Mouse (Mus musculus) limb, embryonic 11.5 days (tissue): ENCODE measurements at regions not wholly inside any gene's neighbourhood (a gene's known extent, or its start where the extent isn't known, plus 50 kb on each side); places are given as distances from the start of the nearest gene placed in this dataset.

Experiments used
- ATAC-seq: fragments of 200-750 bp; cut with Nextera tagmentation; 2 replicates; pipeline ENCODE4 v1.8.0; 2017; ENCODE audit warnings: low read depth; ENCODE audit not compliant: insufficient number of reproducible peaks, low FRiP score, low TSS enrichment
- DNase-seq: peaks from one replicate; pipeline ENCODE4 v3.0.0-alpha.2; 2015; ENCODE audit warnings: low spot score
- H3K27ac ChIP-seq: fragments of 300-500 bp; sonication (generic); replicated peaks from 2 replicates; pipeline ENCODE4 v1.5.1; 2014; ENCODE audit warnings: low read depth, mild to moderate bottlenecking, low read length
- H3K27me3 ChIP-seq: fragments of 300-500 bp; sonication (generic); 2 replicates; pipeline ENCODE4 v1.6.1; 2014; ENCODE audit warnings: mild to moderate bottlenecking, low read length, mixed read lengths; ENCODE audit not compliant: control insufficient read depth, insufficient read depth
- H3K36me3 ChIP-seq: fragments of 300-500 bp; sonication (generic); 2 replicates; pipeline ENCODE4 v1.6.1; 2014; ENCODE audit warnings: mild to moderate bottlenecking, low read length, moderate library complexity, mixed read lengths; ENCODE audit not compliant: control insufficient read depth, insufficient read depth
- H3K4me1 ChIP-seq: fragments of 300-500 bp; sonication (generic); 2 replicates; pipeline ENCODE4 v1.6.1; 2014; ENCODE audit warnings: low read length, mixed read lengths; ENCODE audit not compliant: control insufficient read depth, insufficient read depth
- H3K4me2 ChIP-seq: fragments of 300-500 bp; sonication (generic); 2 replicates; pipeline ENCODE4 v1.6.1; 2014; ENCODE audit warnings: low read depth, mild to moderate bottlenecking, moderate library complexity; ENCODE audit not compliant: severe bottlenecking
- H3K4me3 ChIP-seq: fragments of 300-500 bp; sonication (generic); 2 replicates; pipeline ENCODE4 v1.5.1; 2014; ENCODE audit warnings: low read depth, low read length
- H3K9ac ChIP-seq: fragments of 300-500 bp; sonication (generic); 2 replicates; pipeline ENCODE4 v1.6.1; 2014; ENCODE audit warnings: mild to moderate bottlenecking, low read length
- H3K9me3 ChIP-seq: fragments of 300-500 bp; sonication (generic); 2 replicates; pipeline ENCODE4 v1.6.1; 2016; ENCODE audit warnings: low read length; ENCODE audit not compliant: control insufficient read depth
- WGBS: fragments of 180-500 bp; shearing (Covaris S2); extraction: QIAGEN DNeasy Blood & Tissue Kit; methylation state at CpG from one replicate; pipeline ENCODE4 v1.1.7; 2014; 5-methylcytosine and 5-hydroxymethylcytosine counted together

DNA sequence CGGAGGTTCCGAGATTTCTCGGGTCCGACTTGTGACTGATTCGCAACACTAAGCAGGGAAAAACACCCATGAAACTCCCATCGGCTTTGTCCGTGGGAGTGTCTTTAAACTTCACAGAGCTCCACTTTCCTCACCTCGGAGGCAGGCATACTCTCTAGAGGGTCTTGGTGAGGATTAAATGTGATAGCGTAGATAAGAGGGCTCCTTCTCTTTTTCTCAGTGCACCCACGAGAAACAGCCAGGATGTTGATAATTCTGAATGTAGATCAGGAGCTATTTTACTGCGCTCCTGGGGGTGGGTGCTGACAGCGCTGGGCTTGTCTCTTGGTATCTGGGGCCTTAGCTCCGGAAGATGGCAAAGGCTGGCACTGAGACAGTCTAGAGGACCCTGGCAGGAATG is 160.9 kb downstream of the Phlda1 start:
- no peak overlapping the region for H3K4me2 ChIP-seq
- no peak overlapping the region for H3K9ac ChIP-seq
- 90% methylated on average over 13 of the region's 13 CpGs for WGBS
- no peaks in the 10 kb centered on the region for H3K27me3 ChIP-seq
- ATAC-seq (no peak), DNase-seq (no peak)
- no peak overlapping the region for H3K4me3 ChIP-seq
- H3K27ac ChIP-seq, result no peak overlapping the region
- no peaks in the 10 kb centered on the region for H3K36me3 ChIP-seq
- no peaks in the 10 kb centered on the region for H3K9me3 ChIP-seq
- peaks cover 6% of the 10 kb centered on the region; the same call in 1 of the 2 replicates for H3K4me1 ChIP-seq

DNA sequence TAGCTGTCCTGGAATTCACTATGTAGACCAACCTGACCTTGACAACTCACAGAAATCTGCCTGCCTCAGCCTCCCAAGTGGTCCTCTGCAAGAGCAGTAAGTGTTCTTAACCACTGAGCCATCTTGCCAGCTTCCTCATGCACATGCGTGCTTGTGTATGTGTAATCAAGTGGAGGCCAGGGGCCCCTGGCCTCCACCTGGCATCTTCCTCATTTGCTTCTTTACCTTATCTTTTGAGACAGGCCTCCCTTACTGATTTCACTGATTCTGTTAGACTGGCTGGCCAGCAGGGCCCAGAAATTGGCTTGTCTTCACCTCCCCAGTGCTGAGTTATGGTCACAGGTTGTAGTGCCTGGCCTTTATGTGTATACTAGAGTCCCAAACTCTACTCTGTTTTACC is 162.6 kb downstream of the Phlda1 start:
- Histone ChIP-seq H3K4me3 (no peak overlapping the region), H3K9me3 (no peaks in the 10 kb centered on the region), H3K27me3 (no peaks in the 10 kb centered on the region), H3K9ac (no peak overlapping the region), H3K4me1 (peaks cover 7% of the 10 kb centered on the region; the same call in 1 of the 2 replicates), H3K36me3 (no peaks in the 10 kb centered on the region), H3K27ac (no peak overlapping the region), H3K4me2 (no peak overlapping the region)
- 97% methylated on average over 1 of the region's 1 CpGs for WGBS
- DNase-seq, result no peak
- no peak for ATAC-seq

DNA sequence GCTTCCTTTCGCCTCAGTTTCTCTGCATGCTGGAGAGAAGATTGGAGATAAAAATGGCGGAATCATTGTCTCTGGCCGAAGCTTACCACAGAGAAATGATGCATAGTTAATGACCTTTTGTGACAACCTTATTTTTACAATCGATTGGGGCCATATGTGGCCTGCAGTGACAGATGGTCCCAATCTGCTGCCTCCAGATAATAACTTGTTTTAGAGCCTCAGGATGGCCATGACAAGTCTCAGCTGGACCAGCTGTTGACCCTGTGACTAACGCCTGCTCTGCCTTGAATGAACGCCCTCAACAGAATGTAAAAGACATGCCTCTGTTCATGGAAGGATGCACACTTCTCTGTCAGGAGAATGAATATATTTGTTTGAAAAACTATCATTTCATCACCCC is 163.6 kb downstream of the Phlda1 start:
- Histone ChIP-seq H3K36me3 (no peaks in the 10 kb centered on the region), H3K27me3 (no peaks in the 10 kb centered on the region), H3K9ac (no peak overlapping the region), H3K4me3 (no peak overlapping the region), H3K27ac (no peak overlapping the region), H3K9me3 (no peaks in the 10 kb centered on the region), H3K4me1 (peaks cover 13% of the 10 kb centered on the region; the same call in 1 of the 2 replicates), H3K4me2 (no peak overlapping the region)
- DNase-seq, result no peak
- 27% methylated on average over 6 of the region's 6 CpGs for WGBS
- no peak for ATAC-seq

- H3K4me1 ChIP-seq, result peaks cover 13% of the 10 kb centered on the region; the same call in 1 of the 2 replicates
- 92% methylated on average over 14 of the region's 14 CpGs for WGBS
- no peak for DNase-seq
Measured at GRCm38 (mm10) chr10:111670666-111671065, 164.6 kb downstream of the Phlda1 start.

GRCm38 (mm10) chr10:111672454-111673316 is 166.6 kb downstream of the Phlda1 start:
- Histone ChIP-seq H3K9ac (no peak overlapping the region), H3K4me3 (no peak overlapping the region), H3K36me3 (no peaks in the 10 kb centered on the region), H3K9me3 (no peaks in the 10 kb centered on the region), H3K4me1 (peaks cover 13% of the 10 kb centered on the region; the same call in 1 of the 2 replicates), H3K27ac (no peak overlapping the region), H3K4me2 (no peak overlapping the region), H3K27me3 (no peaks in the 10 kb centered on the region)
- 35% methylated on average over 12 of the region's 12 CpGs for WGBS
- no peak for ATAC-seq
- DNase-seq, result peak; percentile 49

More at GRCm38 (mm10) chr10:111670666-111671065, 164.6 kb downstream of the Phlda1 start:
- ATAC-seq, result no peak
- Histone ChIP-seq H3K36me3 (no peaks in the 10 kb centered on the region), H3K27ac (no peak overlapping the region), H3K9ac (no peak overlapping the region), H3K4me3 (no peak overlapping the region), H3K4me2 (no peak overlapping the region), H3K27me3 (no peaks in the 10 kb centered on the region), H3K9me3 (no peaks in the 10 kb centered on the region)

DNA sequence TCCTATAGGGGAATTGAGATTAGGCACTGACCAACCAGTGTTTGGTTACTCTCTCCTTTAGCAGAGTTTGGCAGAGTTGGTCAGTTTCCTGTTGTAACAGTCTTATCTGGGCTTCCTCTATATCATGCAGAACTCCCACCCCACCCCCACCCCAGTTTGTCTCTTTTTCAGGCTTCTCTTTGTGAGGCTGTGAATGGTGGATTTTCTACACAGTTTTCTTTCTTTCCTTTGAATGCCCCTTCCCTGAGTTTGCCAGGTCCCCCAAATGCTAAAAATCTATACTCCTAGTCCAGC is 167.2 kb downstream of the Phlda1 start:
- no peaks in the 10 kb centered on the region for H3K27me3 ChIP-seq
- DNase-seq, result no peak
- no peak overlapping the region for H3K9ac ChIP-seq
- H3K36me3 ChIP-seq, result no peaks in the 10 kb centered on the region
- no peaks in the 10 kb centered on the region for H3K9me3 ChIP-seq
- ATAC-seq, result no peak
- no peak overlapping the region for H3K4me3 ChIP-seq
- H3K27ac ChIP-seq, result no peak overlapping the region
- peaks cover 13% of the 10 kb centered on the region; the same call in 1 of the 2 replicates for H3K4me1 ChIP-seq
- no peak overlapping the region for H3K4me2 ChIP-seq

GRCm38 (mm10) chr10:111676255-111676654 is 170.2 kb downstream of the Phlda1 start:
- no peak overlapping the region for H3K27ac ChIP-seq
- WGBS, result 72% methylated on average over 4 of the region's 4 CpGs
- H3K27me3 ChIP-seq, result no peaks in the 10 kb centered on the region
- ATAC-seq (no peak), DNase-seq (no peak)
- no peak overlapping the region for H3K9ac ChIP-seq
- no peaks in the 10 kb centered on the region for H3K36me3 ChIP-seq
- no peak overlapping the region for H3K4me3 ChIP-seq
- no peaks in the 10 kb centered on the region for H3K9me3 ChIP-seq
- H3K4me2 ChIP-seq, result no peak overlapping the region
- peaks cover 7% of the 10 kb centered on the region; the same call in 1 of the 2 replicates for H3K4me1 ChIP-seq

DNA sequence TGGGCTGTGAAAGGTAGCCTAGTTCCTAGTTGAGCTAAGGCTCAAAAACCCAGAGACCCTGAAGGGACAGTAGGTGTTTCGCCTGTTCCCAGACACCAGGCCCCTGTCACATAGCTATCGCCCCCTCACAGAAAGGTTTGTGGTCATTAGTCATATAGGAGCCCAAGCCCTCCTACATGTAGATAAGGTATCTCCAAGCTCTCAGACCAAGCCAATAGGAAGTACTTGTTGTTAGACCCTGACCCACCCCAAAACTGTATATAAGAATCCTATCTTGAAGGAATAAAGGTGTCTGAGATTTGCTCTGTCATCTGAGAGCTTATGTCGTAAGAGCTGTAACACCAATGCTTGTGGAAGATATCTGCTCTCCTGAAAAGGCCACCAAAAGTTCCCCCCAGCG is 174.8 kb downstream of the Phlda1 start:
- no peaks in the 10 kb centered on the region for H3K4me1 ChIP-seq
- H3K36me3 ChIP-seq, result no peaks in the 10 kb centered on the region
- H3K27ac ChIP-seq, result no peak overlapping the region
- H3K9me3 ChIP-seq, result no peaks in the 10 kb centered on the region
- H3K27me3 ChIP-seq, result no peaks in the 10 kb centered on the region
- H3K4me2 ChIP-seq, result no peak overlapping the region
- H3K9ac ChIP-seq, result no peak overlapping the region
- ATAC-seq (no peak), DNase-seq (no peak)
- 89% methylated on average over 4 of the region's 4 CpGs for WGBS
- no peak overlapping the region for H3K4me3 ChIP-seq
